Mouse (Mus musculus) midbrain, embryonic 15.5 days (tissue): ENCODE measurements around the gene Sh3tc1. TPM values are rescaled to one million over a fixed set of nuclear protein-coding genes. Genes with fewer than 3 reads are reported as not detected.

ENCODE experiments used
- ATAC-seq: fragments of 200-750 bp; cut with Nextera tagmentation; replicated peaks from 2 replicates; pipeline ENCODE4 v1.8.0; 2017; ENCODE audit warnings: moderate TSS enrichment
- H3K27ac ChIP-seq: fragments of 300-500 bp; sonication (generic); 2 replicates; pipeline ENCODE4 v1.5.1; 2015; ENCODE audit warnings: mild to moderate bottlenecking, inconsistent platforms
- H3K27me3 ChIP-seq: fragments of 300-500 bp; sonication (generic); replicated peaks from 2 replicates; pipeline ENCODE4 v1.6.1; 2015; ENCODE audit warnings: inconsistent platforms
- H3K36me3 ChIP-seq: fragments of 300-500 bp; sonication (generic); replicated peaks from 2 replicates; pipeline ENCODE4 v1.6.1; 2015; ENCODE audit warnings: inconsistent platforms
- H3K4me1 ChIP-seq: fragments of 300-500 bp; sonication (generic); 2 replicates; pipeline ENCODE4 v1.6.1; 2015; ENCODE audit warnings: inconsistent platforms
- H3K4me2 ChIP-seq: fragments of 300-500 bp; sonication (generic); 2 replicates; pipeline ENCODE4 v1.6.1; 2015; ENCODE audit warnings: inconsistent platforms, mild to moderate bottlenecking, moderate library complexity
- H3K4me3 ChIP-seq: fragments of 300-500 bp; sonication (generic); 2 replicates; pipeline ENCODE4 v1.5.1; 2015; ENCODE audit warnings: mild to moderate bottlenecking, inconsistent platforms
- H3K9ac ChIP-seq: fragments of 300-500 bp; sonication (generic); 2 replicates; pipeline ENCODE4 v1.6.1; 2015; ENCODE audit warnings: mild to moderate bottlenecking, inconsistent platforms
- H3K9me3 ChIP-seq: fragments of 300-500 bp; sonication (generic); 2 replicates; pipeline ENCODE4 v1.6.1; 2016; ENCODE audit warnings: inconsistent platforms
- WGBS: fragments of 180-500 bp; shearing (Covaris S2); methylation state at CpG from one replicate; pipeline ENCODE4 v1.1.7; 2015; ENCODE audit warnings: mixed read lengths; 5-methylcytosine and 5-hydroxymethylcytosine counted together
- polyA plus RNA-seq: library from polyadenylated mRNA; unstranded; fragments of >200 nt; fragmentation: Nextera tagmentation; extraction: Ambion mirVana; gene quantifications from 2 replicates; pipeline ENCODE4 v1.2.1, GENCODE M21; 2015

Gene Sh3tc1
- polyA plus RNA-seq, 1 experiment from 2014 or later: 2.5 TPM

DNA sequence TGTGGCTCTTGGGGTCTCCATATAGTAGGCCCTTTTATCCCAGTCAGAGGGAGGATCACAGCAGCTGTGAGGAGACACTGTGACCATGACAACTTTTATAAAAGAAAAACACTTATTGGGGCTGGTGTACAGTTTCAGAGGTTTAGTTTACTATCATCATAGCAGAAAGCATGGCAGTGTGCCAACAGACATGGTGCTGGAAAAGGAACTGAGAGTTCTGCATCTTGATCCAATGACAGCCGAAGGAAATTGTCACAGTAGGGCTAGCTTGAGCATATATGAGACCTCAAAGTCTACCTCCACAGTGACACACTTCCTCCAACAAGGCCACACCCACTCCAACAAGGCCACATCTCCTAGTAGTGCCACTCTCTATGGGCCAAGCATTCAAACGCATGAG is 50.9 kb downstream of the Sh3tc1 start:
- H3K27me3 ChIP-seq: no peaks in the 10 kb centered on the region
- 92% methylated on average over 2 of the region's 2 CpGs for WGBS

DNA sequence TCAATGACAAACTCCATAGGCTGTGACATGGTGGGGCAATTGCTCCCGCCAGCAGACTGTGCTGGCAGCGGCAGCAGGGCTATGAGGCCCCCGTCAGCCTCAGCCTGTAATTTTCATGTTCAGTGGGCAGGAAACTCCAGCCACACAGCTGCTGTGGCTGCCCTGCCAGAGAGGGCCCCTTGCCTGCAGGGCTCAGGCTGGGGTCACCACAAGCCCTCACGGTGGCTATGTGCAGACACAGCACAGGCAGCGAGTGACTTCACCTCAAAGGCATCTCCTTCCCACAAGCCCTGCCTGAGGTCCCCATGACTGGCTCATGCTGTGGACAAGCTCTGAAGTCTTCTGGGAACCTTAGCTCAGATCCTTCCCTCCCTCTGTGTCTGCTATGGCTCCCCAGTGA is 52.7 kb downstream of the Sh3tc1 start:
- H3K4me1 ChIP-seq: no peaks in the 10 kb centered on the region
- no peak overlapping the region for H3K27ac ChIP-seq
- no peaks in the 10 kb centered on the region for H3K36me3 ChIP-seq
- 68% methylated on average over 5 of the region's 5 CpGs for WGBS
- no peak overlapping the region for H3K9ac ChIP-seq
- H3K4me2 ChIP-seq: no peak overlapping the region
- no peaks in the 10 kb centered on the region for H3K27me3 ChIP-seq
- no peak for ATAC-seq
- H3K9me3 ChIP-seq: no peaks in the 10 kb centered on the region
- no peak overlapping the region for H3K4me3 ChIP-seq

More for the DNA sequence above, 50.9 kb downstream of the Sh3tc1 start:
- ATAC-seq: no peak
- H3K36me3 ChIP-seq: no peaks in the 10 kb centered on the region
- no peaks in the 10 kb centered on the region for H3K9me3 ChIP-seq
- H3K4me2 ChIP-seq: no peak overlapping the region
- H3K4me1 ChIP-seq: no peaks in the 10 kb centered on the region
- H3K9ac ChIP-seq: no peak overlapping the region
- H3K4me3 ChIP-seq: no peak overlapping the region
- H3K27ac ChIP-seq: no peak overlapping the region

DNA sequence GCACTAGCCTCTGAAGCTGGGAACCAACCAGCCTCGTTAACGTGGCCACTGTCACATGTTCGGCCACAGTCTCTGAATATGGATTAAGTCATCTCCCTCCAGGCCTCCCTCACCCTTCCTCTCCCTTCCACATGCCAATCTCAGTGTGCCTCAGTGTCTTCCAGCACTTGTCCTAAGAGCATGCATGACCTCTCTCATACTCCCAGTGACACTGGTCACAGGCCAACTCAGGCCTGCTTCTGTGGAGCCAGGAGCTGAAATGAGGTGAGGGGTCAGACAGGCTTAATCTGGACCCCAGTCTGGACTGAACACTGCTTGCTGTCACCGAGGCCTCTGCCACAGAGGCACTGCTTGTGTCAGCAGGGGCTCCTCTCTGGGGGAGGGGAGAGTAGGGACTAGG is 53.5 kb downstream of the Sh3tc1 start:
- 53% methylated on average over 4 of the region's 4 CpGs for WGBS
- Histone ChIP-seq H3K27me3 (0 out of 2 replicates have a peak, but pooled peaks cover 2% of the 10 kb centered on the region), H3K4me1 (no peaks in the 10 kb centered on the region), H3K9ac (no peak overlapping the region), H3K27ac (no peak overlapping the region), H3K4me3 (no peak overlapping the region), H3K36me3 (no peaks in the 10 kb centered on the region), H3K9me3 (no peaks in the 10 kb centered on the region), H3K4me2 (no peak overlapping the region)
- no peak for ATAC-seq

DNA sequence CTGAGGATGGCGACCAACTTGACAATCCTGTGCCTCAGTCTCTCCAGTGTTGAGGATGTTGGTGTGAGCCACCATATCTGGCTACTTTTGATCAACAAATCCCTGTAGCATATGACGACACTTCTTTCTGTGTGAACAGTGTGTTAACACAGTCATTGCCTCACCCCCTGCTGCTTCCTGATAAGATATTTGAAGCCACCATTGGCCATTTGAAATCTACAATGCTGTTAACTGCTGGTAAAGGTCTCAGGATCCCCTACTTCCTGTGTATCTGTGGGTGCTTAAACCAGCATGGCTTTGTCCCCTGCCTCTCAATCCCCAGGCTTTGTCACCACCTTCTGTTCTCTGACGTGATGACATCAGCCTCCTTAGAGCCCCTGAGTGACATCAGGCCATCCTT is 54.7 kb downstream of the Sh3tc1 start:
- ATAC-seq: no peak
- Histone ChIP-seq H3K27me3 (peaks cover 10% of the 10 kb centered on the region; the same call in 1 of the 2 replicates), H3K9ac (no peak overlapping the region), H3K9me3 (no peaks in the 10 kb centered on the region), H3K27ac (no peak overlapping the region), H3K4me3 (no peak overlapping the region), H3K4me2 (no peak overlapping the region), H3K36me3 (no peaks in the 10 kb centered on the region), H3K4me1 (no peaks in the 10 kb centered on the region)
- WGBS: 61% methylated on average over 3 of the region's 3 CpGs

DNA sequence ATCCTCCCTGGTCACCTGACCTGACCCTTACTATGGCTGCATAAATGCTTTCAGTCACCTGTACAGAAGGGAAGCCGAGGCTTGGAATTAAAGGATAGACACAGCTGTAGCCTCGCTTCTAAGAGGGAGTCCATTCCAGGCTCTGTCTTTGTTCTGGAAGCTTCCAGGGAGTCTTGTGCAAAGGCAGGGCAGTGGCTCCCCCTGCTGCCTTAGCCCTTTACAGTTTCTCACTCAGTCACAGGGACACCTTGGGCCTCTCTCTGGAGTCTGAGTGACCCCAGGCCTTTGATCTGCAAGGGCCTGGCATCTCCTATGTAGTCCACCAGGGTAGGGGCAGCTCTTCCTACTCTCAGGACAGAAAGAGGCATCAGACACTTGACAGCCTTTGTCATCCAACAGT is 58.8 kb downstream of the Sh3tc1 start:
- H3K36me3 ChIP-seq: no peaks in the 10 kb centered on the region
- no peak overlapping the region for H3K27ac ChIP-seq
- ATAC-seq: no peak
- H3K4me3 ChIP-seq: no peak overlapping the region
- no peak overlapping the region for H3K9ac ChIP-seq
- peaks cover 6% of the 10 kb centered on the region for H3K4me1 ChIP-seq
- WGBS: 60% methylated on average over 2 of the region's 2 CpGs
- no peaks in the 10 kb centered on the region for H3K9me3 ChIP-seq
- peaks cover 36% of the 10 kb centered on the region for H3K27me3 ChIP-seq
- no peak overlapping the region for H3K4me2 ChIP-seq

DNA sequence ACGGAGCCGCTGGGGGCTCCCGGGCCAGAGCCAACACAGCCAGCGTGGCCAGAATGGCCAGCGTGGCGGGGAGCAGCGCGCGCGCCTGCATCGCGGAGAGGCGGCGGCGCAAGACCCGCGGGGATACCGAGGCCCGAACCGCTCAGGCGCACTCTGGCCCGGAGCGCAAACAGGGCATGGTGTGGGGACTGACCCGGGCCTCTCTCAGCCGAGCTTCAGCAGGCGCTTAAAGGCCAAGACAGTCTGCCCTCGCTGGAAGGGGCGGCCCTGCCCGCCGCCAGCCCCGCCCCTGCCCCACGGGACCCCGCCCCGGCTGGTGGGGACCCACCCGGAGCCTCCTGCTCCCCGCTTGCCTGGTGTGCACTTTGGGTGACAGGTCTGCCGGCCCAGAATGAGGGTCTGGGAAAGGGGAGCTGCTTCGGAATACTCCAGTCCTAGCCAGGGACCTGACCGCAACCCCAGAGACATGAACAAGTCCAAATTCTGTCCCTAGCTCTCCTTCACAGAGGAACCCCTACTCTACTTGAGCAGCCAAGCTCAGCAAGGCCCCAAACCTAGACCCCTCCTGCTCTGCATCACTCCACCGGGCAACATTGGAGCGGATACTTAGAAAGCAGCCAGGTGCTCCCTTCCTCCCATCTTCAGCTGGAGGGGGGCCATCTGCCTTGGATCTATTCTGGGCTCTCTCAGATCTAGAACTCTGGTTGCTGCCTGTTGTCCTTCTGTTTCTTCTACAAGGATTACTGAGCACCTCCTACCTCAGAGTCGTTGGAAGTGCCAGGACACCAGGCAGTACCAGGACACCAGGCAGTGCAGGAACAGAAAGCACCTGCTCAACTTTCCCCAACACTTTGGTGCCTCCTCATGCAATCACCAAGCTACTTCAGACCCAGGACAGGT is 60.3 kb downstream of the Sh3tc1 start, which contains the start of gene Htra3:
Gene Htra3, minus strand, starts transcription at position 527 of the 900 bp plus-strand sequence.
- Histone ChIP-seq H3K4me3 (peak within 1 kb of the TSS; percentile 37), H3K4me1 (peaks cover 6% of the 10 kb centered on the region), H3K36me3 (no peaks in the 10 kb centered on the region), H3K27ac (no peak within 1 kb of the TSS), H3K27me3 (peaks cover 36% of the 10 kb centered on the region), H3K4me2 (peak within 1 kb of the TSS; percentile 64), H3K9ac (peak within 1 kb of the TSS; percentile 20; the same call in 1 of the 2 replicates), H3K9me3 (no peaks in the 10 kb centered on the region)
- 9% methylated on average over 42 of the region's 42 CpGs for WGBS
- ATAC-seq: no peak

DNA sequence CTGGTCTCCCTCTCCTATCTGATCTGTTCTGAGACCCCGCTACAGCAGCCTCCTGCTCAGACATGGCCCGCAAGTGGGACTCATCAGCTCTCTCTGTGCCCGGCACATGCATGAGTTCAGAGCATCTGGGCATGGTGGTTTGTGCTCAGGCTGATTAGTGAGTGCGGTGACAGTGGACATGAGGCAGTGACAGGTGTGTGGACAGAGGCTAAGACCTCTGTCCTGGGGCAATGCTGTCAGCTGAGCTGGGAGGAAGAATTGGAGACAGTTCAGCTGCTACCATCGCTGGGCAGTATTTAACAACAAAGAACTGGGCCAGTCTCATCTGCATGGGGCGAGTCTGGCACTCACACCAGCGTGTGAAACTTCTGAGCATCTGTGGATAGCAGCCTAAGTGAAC is 62.8 kb downstream of the Sh3tc1 start:
- no peak for ATAC-seq
- H3K36me3 ChIP-seq: no peaks in the 10 kb centered on the region
- H3K4me3 ChIP-seq: no peak overlapping the region
- H3K27ac ChIP-seq: no peak overlapping the region
- peaks cover 6% of the 10 kb centered on the region for H3K4me1 ChIP-seq
- no peak overlapping the region for H3K9ac ChIP-seq
- H3K27me3 ChIP-seq: peaks cover 36% of the 10 kb centered on the region
- H3K9me3 ChIP-seq: no peaks in the 10 kb centered on the region
- no peak overlapping the region for H3K4me2 ChIP-seq
- WGBS: 84% methylated on average over 7 of the region's 7 CpGs

DNA sequence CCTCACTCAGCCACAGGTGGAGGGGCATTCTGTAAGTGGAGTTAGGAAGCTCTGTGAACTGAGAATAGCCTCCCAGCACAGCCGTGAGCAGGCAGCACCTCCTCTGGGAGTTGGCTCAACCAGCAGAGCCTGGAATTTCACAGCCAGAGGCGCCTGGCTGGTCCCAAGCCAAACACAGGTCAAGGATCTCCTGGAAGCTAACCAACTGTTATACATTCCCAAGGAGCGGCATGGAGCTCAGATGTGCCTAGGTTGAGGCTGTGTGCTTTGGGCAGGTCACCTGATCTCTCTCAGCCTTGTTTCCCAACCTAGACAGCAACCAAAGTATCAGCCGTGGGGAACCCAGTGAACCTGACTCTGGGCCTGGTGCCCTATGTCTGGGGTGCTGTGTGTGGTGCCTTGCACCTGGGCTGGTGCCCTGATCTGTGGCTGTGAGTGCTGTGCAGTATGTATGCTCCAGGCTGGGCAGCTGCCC is 65.7 kb downstream of the Sh3tc1 start:
- H3K4me2 ChIP-seq: no peak overlapping the region
- no peak overlapping the region for H3K4me3 ChIP-seq
- 66% methylated on average over 4 of the region's 4 CpGs for WGBS
- no peak overlapping the region for H3K27ac ChIP-seq
- H3K36me3 ChIP-seq: no peaks in the 10 kb centered on the region
- peaks cover 17% of the 10 kb centered on the region for H3K27me3 ChIP-seq
- H3K9ac ChIP-seq: no peak overlapping the region
- no peaks in the 10 kb centered on the region for H3K9me3 ChIP-seq
- peaks cover 4% of the 10 kb centered on the region for H3K4me1 ChIP-seq
- no peak for ATAC-seq

DNA sequence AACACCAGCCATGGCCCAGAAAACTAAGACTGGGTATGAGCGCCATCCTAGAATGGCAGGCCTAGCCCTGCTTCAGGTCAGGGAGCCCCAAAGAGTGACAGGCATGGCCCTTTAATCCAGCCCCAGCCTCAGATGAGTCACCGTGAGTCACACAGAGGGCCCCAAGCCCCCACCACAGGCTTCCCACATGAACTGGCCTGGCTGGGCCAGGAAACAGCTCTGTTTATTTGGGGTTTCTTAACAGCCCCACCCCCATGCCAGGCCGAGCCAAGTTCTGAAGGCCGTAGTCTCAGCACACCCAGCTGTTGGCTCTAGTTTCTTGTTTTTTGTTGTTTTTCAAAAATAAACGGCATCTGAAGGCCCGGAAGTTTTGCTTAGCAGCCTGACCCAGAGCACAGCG is 66.7 kb downstream of the Sh3tc1 start:
- Histone ChIP-seq H3K27ac (no peak overlapping the region), H3K36me3 (no peaks in the 10 kb centered on the region), H3K27me3 (peaks cover 7% of the 10 kb centered on the region), H3K4me2 (no peak overlapping the region), H3K4me3 (no peak overlapping the region), H3K4me1 (no peaks in the 10 kb centered on the region), H3K9ac (no peak overlapping the region), H3K9me3 (no peaks in the 10 kb centered on the region)
- 69% methylated on average over 7 of the region's 7 CpGs for WGBS
- ATAC-seq: no peak

DNA sequence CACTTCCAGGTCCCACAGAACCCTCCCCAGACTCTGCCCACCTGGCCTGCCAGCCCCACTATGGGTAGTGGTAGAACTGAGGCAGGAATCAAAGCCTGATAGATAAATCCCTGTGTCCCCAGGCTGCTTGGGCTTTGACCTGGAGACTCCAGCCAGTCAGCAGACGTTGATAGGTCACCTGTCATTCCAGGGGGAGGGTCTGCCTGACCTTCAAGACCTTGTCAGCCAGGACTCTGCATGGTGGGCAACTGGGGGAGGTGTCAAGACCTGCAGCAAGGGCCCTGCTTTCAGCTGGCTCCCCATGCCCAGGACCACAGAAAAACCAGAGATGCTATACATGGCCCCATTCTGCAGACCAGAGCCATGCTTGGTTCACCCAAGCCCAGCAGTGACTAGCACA is 67.2 kb downstream of the Sh3tc1 start:
- Histone ChIP-seq H3K36me3 (no peaks in the 10 kb centered on the region), H3K9ac (no peak overlapping the region), H3K4me1 (no peaks in the 10 kb centered on the region), H3K4me2 (no peak overlapping the region), H3K9me3 (no peaks in the 10 kb centered on the region), H3K27ac (no peak overlapping the region), H3K4me3 (no peak overlapping the region), H3K27me3 (0 out of 2 replicates have a peak, but pooled peaks cover 2% of the 10 kb centered on the region)
- WGBS: 48% methylated on average over 1 of the region's 1 CpGs
- no peak for ATAC-seq

DNA sequence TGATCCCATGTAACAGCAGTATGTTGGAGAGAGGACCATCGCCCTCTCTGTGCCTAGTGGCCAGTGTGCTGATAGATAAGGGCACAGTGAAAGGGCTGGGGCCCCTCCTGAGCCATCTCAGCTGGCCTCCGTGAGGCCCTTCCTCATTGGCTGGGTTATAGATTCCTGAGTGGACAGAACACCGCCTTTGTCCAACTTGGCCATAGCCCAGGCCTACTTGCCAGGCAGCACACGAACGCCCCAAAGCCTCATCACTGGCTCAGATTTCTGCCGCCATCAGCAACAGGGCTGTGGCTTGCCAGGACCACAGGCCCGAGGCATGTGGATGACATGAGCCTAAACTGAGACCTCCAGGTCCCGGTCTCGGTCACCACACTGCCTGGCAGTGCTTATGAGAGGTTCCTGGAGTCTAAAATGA is 68.3 kb downstream of the Sh3tc1 start:
- Histone ChIP-seq H3K27me3 (no peaks in the 10 kb centered on the region), H3K4me2 (no peak overlapping the region), H3K9me3 (no peaks in the 10 kb centered on the region), H3K4me3 (no peak overlapping the region), H3K9ac (no peak overlapping the region), H3K27ac (0 out of 2 replicates have a peak overlapping the region, but pooled peaks have one; percentile 12), H3K4me1 (no peaks in the 10 kb centered on the region), H3K36me3 (no peaks in the 10 kb centered on the region)
- ATAC-seq: 0 out of 2 replicates have a peak, but pooled peaks have one; percentile 39
- 64% methylated on average over 9 of the region's 9 CpGs for WGBS

DNA sequence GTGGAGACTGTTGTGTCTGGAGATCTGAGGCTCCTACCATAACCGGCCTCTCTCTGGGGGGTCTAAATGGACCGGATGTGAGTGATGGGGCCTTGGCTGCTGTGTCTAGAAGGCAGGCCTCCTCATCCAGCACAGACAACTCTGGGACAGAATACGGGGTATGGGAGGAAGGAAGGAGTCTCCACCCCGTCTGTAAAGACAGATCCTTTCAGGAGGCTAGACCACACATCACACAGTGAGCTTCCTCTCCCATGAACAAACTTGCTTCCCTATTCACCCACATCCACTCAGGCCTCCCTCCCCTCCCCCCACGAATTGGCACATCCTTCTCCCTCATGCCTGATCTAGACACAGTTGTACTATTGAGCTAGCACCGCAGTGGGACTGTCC is 69.4 kb downstream of the Sh3tc1 start:
- H3K36me3 ChIP-seq: no peaks in the 10 kb centered on the region
- WGBS: 71% methylated on average over 6 of the region's 6 CpGs
- no peak for ATAC-seq
- H3K9me3 ChIP-seq: no peaks in the 10 kb centered on the region
- H3K4me3 ChIP-seq: no peak overlapping the region
- no peaks in the 10 kb centered on the region for H3K4me1 ChIP-seq
- no peak overlapping the region for H3K9ac ChIP-seq
- no peak overlapping the region for H3K4me2 ChIP-seq
- H3K27me3 ChIP-seq: no peaks in the 10 kb centered on the region
- no peak overlapping the region for H3K27ac ChIP-seq
